Mouse (Mus musculus) layer of hippocampus, postnatal 25 days (tissue): Measurements from ENCODE around the gene Rfx4. TPM values are rescaled to one million over a fixed set of nuclear protein-coding genes. Genes with fewer than 3 reads are reported as not detected.

Experiments used
- DNase-seq, 2 experiments: peaks; one replicate each; pipeline ENCODE4 v3.0.0; 2022; ENCODE audit warnings: mixed read lengths in 2 of 2, low spot score in 1 of 2; ENCODE audit errors: extremely low spot score in 1 of 2
- total RNA-seq, 2 experiments: library from RNA; stranded (reverse); gene quantifications; 2 replicates each; pipeline ENCODE4 v1.2.3; 2021

Gene Rfx4
- 10 to 100 TPM in 1 of 2 experiments, 1 to 10 TPM in 1; 9.3 to 12.6 TPM for total RNA-seq

DNA sequence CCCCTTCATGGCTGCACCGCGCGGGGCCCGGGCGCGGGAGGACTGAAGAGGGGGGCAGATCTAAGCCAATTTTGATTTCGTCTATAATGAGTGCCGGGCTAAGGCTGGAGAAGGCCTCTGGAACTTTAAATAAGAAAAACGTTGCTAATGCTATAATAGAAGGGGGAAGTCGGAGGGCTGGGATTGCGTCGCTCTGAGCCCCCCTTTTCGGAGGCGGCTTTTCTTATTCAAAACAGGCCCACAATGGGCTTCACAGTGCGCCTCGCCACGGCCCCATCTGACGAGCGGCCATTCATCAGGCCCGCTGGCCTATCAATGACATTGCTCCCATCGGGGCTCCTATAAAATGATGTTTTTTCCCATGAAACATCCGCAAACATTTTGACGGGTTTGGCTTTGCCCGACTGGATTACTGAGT lies at the start of gene Rfx4:
Gene Rfx4, plus strand, starts transcription at position 277 of the 418 bp plus-strand sequence.
- DNase-seq: no peak

DNA sequence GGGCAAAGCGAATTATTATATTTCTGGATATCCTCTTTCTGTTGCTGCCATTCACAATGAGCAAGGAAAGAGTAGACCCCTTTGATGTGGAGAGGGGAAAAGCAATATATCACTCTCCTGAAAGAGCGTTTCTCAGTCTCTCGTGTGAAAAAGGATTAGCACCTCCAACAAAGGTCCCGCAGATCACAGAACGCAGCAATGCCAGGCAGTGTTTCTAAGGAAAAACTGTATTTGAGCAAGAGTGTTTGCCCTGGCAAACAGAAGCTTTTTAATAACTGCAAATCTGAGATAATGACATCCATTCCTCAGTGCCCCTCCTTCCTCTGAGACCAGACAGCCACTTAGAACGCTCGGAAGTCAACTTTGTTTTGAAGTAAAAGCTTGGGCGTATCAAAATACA lies 49.3 kb upstream of the Rfx4 start:
- DNase-seq: no peak

DNA sequence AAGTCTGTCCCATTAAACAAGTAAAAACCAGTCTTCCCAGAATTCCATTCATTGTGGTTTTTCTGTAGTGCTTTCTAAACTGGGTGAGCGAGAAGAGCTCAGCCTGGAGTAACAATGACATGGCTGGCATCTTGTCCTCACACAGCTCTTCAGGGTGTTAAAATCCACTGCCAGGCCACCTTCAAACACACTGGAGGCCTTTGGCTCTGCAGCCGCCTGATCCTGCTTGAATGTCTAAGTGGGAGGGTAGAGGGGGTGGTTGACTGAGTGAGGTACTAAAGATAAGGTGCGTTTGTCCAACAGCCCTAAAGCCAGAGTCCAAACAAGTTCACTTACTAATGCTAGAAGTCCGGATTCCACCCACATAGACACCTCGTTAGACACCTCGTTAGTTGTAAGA lies 48.6 kb upstream of the Rfx4 start:
- no peak for DNase-seq

DNA sequence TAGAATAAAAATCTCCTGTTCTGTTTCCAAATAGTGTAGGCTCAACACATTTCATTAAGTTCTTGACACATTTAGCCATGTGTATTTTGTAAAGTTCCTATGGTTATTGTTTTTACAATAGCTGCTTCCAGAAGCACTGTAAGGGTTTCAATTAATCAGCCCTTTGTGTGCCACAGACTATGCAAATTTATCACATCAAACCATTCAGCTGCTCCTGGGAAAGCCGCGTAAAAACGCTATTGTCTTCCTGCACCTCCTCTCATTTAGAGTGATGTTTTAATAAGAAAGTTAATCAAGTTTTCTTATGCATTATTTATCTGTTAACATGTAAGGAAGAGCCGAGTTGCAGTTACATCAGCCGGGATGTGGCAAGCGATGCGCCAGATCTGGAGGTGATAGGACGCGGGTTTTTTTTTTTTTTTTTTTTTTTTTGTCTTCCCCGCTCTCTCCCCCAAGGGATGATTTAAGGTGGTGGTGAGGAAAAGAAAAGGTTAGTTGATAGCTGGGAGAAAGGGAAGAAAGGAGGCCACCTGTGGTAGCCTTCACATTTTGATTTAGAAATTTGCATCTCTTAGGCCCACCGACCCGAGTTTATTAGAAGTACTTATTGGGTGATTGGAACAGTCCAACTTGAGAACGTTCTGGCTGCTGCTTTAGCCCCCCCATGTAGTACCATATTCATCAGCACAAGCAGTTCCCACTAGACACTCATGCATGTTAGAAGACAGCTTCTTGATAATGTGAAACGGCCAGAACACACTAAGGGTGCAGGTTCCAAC lies 47.9 kb upstream of the Rfx4 start:
- no peak for DNase-seq

DNA sequence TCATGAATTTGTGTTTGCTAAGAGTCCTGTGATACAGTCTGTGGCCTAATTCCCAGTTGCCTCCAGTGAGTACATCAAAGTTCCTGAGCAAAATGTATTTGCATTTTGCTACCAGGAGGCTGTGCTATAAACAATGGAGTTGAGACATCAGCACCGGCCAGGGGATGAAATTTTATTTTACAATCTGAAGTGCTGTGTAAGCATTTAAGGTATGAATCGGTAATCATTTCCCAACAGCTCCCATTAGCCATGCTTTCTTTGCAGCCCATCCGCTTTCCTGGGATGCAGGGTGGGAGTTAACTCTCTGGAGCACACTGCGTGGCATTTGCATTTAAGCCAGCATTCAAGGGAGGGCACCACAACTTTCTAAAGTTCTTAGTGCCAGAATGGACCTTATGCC lies 45.7 kb upstream of the Rfx4 start:
- DNase-seq: no peak

DNA sequence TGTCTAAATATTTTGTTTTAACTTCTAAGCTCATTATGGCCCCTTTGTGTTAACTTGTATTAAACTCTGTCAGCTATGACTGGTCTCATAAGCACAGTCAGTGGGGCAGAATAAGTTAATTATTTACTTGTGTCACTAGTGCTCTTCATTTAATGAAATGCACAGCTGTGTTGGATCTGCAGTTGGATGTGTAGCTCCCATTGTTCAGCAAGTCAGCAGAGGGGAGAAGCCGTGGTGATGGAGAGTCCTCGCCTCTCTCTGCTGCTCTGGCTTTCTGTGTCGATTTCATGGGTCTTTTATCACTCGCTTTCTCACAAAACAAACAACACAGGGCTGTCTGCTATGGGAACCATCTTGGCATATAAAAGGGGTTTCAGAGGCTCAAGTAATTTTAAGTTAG lies 45.0 kb upstream of the Rfx4 start:
- no peak for DNase-seq

DNA sequence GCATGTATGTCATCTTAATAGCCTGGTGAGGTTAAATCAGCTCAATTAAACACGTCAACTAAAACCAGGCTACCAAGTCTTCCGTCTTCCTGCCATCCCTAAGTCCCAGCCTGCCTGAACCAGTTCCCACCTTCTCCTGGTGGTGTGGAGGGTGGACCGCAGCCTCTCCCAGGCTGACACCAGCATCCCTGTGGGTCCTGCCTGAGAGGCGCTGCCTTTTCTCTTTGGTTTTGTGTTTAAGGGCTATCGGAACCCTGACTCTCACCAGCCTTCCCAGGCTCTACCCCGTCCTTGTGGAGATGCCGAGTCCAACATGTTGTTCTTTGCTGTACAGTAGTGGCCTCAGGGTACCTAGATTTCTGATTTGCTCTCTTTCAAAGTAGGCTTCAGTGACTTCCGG lies 44.4 kb upstream of the Rfx4 start:
- no peak for DNase-seq

DNA sequence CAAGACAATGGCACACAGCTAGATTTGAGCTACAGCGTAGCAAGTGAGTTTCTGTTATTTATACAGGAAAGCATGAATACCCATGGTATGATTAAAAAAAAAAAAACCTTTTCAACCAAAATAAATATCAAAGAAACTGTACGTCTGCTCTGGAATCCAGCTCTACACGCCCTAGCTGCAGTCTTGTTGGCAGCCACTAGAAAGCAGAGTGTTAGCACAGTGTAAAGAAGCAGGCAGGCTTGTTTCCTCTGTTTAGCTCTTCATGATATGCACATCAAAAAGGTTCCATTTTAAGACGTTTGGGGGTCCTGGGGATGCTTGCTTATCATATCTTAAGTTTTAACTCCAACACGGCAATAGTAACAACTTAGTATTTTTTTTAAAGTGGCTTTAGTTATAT lies 43.9 kb upstream of the Rfx4 start:
- no peak for DNase-seq

DNA sequence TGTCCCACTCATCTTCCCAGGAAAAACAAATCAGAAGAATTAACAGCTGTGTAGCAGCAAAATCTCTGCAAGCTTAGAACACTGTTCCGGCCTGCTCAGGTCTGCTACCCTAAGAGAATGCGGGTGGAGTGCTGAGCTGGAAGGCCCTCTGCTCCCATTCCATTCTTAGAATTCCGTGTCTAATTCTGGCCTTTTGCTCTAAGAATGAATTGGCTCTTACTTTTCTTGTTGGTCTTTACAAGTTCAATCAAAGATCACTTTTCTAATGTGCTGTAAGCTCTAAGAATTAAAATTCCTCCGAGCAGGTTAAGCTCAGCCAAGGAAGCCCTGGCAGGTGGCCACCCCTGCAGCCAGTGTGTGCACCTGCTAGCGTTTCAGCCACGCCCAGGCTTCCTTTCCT lies 43.3 kb upstream of the Rfx4 start:
- DNase-seq: no peak

DNA sequence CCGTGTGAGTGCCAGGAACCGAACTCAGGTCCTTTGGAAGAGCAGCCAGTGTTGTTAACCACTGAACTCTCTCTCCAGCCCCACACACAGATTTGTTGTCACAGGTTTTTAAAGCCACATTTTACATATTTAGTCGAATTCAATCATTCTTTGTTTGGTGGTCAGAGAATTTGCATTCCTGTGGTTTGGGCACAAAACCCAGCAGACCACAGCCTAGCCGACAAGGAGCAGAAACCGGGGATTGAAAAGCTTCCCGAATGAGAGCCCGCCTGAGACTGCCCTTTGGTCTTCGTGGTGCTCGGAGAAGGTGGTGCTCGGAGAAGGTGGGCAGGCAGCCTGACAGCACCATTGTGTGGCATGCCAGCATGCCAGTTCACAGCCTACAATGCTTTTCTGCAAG lies 42.8 kb upstream of the Rfx4 start:
- DNase-seq: no peak

DNA sequence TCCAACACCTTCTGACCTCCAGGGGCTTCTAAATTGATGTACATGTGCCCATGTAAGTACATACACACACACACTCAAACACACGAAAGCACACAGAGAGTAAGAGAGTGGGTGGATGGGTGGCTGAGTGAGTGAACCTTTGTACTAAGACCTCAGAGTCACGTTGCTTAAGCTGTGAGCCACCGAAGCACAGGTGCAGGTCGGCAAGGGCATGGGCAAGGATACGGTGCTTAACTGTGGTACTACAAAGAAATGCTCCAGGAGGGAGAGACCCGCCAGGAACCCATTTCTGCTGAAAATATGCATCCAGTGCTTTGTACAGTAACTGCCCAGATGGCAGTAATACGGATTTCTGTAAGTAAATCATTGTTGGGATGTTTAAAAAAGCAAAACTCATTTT lies 40.2 kb upstream of the Rfx4 start:
- no peak for DNase-seq

DNA sequence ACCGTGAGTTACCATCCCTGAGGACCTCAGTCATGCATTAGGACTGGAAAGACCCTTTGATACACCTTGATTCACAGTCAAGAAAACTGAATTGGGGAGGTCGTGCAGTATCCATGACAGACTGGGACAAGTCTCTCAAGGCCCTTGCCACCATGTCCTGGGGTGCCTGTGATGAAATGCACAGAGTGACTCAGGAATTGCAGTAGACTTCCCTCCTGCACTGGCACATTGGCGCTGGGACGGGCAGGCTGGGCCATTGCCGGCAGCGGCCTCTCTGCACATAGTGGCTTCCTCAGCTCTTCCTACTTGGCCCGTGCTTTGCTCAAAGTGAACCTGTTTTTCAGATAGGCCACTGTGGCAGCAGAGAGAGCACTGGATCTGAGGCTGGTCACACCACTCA lies 39.3 kb upstream of the Rfx4 start:
- no peak for DNase-seq

DNA sequence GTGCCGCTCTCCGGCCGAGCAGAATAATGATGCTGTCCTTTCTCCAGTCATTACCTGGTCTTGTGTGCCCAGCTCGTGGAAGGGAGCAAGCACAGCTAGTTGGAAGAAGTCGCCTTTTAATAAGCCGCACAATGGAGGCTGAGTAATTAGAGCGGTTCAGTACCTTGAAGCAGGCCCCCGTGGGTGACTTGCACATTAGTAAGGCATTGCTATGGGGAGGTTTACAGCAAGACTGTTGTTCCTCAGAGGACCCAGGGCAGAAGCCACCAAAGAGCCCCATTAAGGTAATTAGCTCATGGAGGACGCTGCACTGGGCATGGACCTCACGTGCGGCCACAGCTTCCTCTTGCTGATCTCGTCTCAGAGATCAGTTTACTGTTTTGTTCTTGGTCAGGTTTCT lies 33.2 kb upstream of the Rfx4 start:
- no peak for DNase-seq

DNA sequence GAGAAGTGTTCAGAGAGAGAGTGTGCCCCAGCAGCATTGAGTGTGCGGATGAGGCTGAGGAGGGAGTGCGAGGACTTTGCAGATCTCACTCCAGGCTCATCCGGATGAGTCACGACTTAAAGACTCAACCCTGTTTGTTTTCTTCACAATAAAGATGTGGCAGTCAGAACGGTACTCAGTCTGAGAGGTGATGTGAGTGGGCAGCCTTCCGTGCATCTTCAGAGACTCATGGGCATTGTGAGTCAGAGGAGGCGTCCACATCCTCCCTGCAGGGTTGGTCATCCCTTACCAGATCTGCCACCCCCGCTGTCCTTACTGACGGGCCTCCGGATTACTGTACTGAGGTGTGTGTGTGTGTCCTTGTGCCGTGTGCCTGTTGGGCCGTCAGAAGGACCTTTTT lies 28.9 kb upstream of the Rfx4 start:
- no peak for DNase-seq

DNA sequence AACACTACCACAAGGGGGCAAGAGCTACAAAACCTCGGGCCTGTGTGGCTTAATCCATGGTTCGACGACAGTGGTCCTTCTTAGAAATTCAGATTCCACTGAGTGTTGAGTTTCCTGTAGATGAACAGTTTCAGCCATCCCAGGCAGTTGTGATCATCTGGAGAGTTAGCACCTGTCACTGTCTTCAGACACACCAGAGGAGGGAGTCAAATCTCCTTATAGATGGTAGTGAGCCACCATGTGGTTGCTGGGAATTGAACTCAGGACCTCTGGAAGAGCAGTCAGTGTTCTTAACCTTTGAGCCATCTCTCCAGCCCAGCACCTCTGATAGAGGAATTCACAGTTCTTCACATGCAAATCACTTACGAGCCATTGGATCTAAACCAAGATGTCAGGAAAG lies 28.1 kb upstream of the Rfx4 start:
- DNase-seq: no peak

DNA sequence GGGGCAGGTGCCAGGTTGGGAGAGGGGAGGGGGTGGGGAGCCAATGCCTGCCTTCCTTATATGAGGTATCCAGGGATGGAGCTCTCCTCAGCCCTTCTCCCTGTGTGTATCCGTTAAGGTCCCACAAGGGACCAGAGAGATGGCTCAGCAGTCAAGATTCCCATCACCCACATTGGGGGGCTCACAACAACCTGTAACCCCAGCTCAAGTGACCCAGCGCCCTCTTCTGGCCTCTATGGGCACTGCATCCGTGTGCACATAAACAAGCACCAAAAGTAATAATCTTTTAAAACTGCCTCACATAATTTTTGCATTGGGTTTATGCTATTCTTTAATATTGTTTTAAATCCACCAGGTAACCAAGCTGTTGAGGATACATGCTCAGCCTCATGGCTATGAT lies 25.8 kb upstream of the Rfx4 start:
- no peak for DNase-seq

DNA sequence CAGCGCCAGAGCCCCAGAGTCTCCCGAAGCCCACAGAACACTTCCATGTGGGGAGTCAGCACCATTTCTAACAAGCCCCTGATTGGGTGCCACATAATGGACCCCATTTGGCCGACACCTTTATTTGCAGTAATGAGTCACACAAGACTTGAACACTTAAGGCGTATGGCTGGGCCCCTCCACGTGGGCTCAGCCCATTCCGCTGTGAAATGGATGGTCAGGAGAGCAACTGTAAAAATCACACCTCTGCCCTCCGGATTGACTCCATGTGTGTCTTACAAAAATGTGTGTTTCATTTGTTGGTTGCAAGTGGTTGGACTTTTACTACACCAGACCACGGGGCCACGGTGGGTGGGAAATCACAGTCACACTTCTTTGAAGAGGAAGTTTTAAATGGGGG lies 24.9 kb upstream of the Rfx4 start:
- DNase-seq: no peak

DNA sequence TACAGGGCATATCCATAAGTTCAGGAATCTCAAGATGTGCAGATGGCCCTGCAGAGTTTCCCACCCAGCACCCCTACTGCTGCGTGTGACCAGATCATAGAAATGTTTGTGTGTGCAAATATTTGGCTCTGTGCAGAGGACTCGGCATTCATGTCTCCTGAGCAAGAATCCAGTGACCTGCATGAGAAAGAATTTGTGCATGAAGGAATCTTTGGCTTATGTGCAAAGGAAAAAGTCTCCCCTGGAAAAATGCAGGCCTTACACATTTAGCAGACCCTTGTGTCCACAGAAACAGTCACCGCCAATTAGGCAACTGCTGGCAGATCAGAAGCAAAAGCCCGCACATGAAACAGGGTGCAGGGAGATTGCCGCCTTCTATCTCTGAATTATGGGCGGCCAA lies 22.4 kb upstream of the Rfx4 start:
- DNase-seq: no peak

DNA sequence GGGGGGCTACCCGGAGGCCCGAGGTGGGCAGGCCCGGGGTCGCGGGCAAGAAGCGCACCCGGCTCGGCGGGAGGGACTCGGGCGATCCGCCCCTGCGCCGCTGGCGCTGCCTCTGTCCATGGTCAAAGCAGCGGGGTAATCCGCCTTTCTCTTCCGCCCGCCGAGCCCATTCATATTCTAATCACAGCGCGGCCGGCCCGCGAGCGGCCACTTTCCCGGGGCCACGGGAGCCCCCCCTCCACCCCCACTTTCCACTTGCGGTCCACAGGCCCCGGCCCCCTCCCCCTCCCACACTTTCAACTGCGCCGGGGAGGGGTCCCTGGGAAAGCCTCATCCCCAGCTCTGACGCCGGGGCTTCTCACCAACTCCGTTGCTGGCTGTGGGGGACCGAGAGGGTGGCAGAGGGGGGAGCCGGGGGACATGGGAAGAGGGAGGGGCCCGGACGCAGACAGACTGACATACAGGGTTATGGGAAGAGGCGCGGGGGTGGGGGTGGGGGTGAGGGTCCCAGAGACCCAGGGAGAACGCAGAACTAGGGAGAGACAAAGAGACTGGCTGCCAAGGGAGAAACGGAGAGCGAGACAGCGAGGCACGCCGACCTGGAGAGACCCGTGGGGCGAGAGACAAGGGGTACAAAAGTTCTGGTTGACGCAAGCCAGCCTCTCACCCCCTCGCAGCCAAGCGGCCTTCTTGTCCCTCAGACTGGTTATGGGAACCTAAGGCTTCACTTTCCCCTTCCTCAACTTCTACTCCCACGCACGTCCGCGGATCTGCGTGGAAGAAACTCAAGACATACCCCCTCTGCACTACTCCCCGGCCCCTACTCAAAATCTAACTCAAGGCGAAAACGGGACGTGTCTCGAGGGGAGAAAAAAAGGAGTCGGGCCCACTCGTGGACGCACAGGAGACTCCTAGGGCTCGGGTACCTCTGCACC lies 744 bp upstream of the Rfx4 start:
- no peak for DNase-seq

DNA sequence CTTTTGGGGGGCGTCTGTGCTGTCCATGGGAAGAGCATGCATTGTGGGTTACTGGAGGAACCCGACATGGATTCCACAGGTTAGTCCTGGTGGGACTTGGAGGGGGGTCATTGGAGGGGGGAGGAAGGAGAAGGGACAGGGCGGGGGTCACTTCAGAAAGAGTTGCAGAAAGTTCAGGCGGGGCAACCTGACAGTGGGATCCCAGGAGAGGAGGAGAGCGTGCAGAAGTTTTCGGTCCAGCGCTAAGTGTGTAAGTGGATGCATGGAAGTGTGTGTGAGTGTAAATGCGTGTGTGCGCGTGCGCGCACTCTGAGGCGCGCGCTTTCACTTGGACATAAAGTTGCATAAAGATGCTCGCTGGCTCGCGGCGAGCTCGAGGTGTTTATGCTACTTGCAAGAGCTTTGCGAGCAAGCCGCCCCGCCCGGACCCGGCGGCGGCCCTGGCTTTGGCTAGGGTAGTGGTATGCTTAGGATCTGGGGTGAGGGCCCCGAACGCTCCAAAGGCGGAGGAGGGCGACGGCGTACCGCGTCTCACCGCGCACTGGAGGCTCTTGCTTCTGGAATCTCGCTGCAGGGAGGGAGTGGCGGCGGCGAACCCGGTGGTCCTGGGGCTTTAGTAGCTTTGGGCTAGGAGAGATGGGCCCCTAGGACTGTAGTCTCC lies 703 bp downstream of the Rfx4 start:
- no peak for DNase-seq
